Mouse (Mus musculus) liver, adult 2 months (tissue): ENCODE data around the gene Ppbp.

ENCODE experiments used
- CTCF ChIP-seq: fragments of 200-500 bp; IDR thresholded peaks from 2 replicates; pipeline ENCODE4 v1.5.1; 2011; ENCODE audit warnings: low read depth, low read length, control low read depth
- POLR2A ChIP-seq: fragments of 200-500 bp; IDR thresholded peaks from 2 replicates; pipeline ENCODE4 v1.6.1; 2011; ENCODE audit warnings: low read length, control low read depth; ENCODE audit not compliant: insufficient read depth; ENCODE audit errors: extremely low read depth

DNA sequence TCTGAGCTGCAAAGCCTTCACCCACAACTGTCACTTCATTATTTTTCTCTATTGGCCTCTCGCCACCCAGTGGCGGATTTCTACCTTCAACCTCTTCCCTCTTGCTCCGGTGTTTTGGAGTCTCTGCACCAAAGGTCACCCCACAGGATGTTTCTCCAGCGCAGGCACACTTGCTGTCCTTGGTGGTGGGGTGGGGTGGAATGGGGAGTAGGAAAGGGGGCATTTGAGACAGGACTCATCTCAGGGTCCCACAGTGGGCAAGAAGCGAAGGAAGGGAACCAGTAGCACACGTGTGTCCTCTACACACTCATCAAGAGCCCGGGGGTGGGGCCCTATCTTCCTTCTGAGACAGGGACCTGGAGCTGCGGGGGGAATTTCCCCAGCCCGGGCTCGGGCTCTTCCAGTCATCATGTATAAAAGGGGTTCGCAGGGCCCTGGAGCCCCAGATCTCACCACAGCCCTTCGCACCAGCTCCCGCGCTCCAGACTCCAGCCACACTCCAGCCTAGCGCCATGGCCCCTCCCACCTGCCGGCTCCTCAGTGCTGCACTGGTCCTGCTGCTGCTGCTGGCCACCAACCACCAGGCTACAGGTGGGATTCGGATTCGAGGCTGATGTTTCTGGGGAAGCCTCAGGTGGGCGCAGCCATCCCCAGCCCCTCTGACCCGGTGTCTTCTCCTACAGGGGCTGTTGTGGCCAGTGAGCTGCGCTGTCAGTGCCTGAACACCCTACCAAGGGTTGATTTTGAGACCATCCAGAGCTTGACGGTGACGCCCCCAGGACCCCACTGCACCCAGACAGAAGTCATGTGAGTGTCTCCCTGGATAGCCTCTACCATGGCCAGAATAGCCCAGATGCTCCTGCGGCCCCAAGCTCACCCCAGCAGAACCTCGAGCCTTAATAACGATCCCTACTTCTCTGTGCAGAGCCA is 17.6 kb downstream of the Ppbp start, which contains the start of gene Cxcl3:
- no peak for TF ChIP-seq POLR2A
- peak; percentile 25; the same call in 1 of the 2 replicates for TF ChIP-seq CTCF
